Mouse (Mus musculus): ENCODE data around the gene Anapc15. TPM values are rescaled to one million over a fixed set of nuclear protein-coding genes. Genes with fewer than 3 reads are reported as not detected.

Gene Anapc15
- polyA plus RNA-seq, 1 experiment from 2014 or later = 54.0 TPM

- under 1% methylated on average over 64 of the region's 64 CpGs for whole genome bisulfite sequencing
Observed at GRCm38 (mm10) chr7:101837606-101838471, 25.7 kb upstream of the Anapc15 start, which contains the start of gene Inppl1. TSS of gene Inppl1 (minus strand) at chr7:101838229.

GRCm38 (mm10) chr7:101844186-101844585, 19.3 kb upstream of the Anapc15 start:
- Histone ChIP-seq H3K27ac (ENCODE audit: low read length) (no peak overlapping the region), H3K27me3 (ENCODE audit: control insufficient read depth, insufficient read depth, low read length) (no peaks in the 10 kb centered on the region), H3K9me3 (replicated peaks; ENCODE audit: control insufficient read depth, low read length) (no peaks in the 10 kb centered on the region), H3K4me1 (ENCODE audit: control insufficient read depth, insufficient read depth, low read length) (no peaks in the 10 kb centered on the region), H3K4me2 (ENCODE audit: low read depth, low read length) (no peak overlapping the region), H3K36me3 (ENCODE audit: control insufficient read depth, insufficient read depth) (no peaks in the 10 kb centered on the region), H3K9ac (ENCODE audit: low read length) (no peak overlapping the region), H3K4me3 (ENCODE audit: low read length) (no peak overlapping the region)
- no peak for ATAC-seq (replicated peaks; ENCODE audit: extremely low read depth, insufficient read depth, low FRiP score)
- WGBS = 56% methylated on average over 6 of the region's 6 CpGs

More at GRCm38 (mm10) chr7:101837606-101838471, 25.7 kb upstream of the Anapc15 start, which contains the start of gene Inppl1:
- peaks cover 29% of the 10 kb centered on the region for H3K4me1 ChIP-seq (ENCODE audit: control insufficient read depth, insufficient read depth, low read length)
- H3K36me3 ChIP-seq (ENCODE audit: control insufficient read depth, insufficient read depth) = peaks cover 2% of the 10 kb centered on the region; the same call in 1 of the 2 replicates
- H3K9ac ChIP-seq (ENCODE audit: low read length) = peak within 1 kb of the TSS; percentile 99
- H3K9me3 ChIP-seq (replicated peaks; ENCODE audit: control insufficient read depth, low read length) = no peaks in the 10 kb centered on the region
- peak within 1 kb of the TSS; percentile 99 for H3K27ac ChIP-seq (ENCODE audit: low read length)
- H3K27me3 ChIP-seq (ENCODE audit: control insufficient read depth, insufficient read depth, low read length) = no peaks in the 10 kb centered on the region
- ATAC-seq (replicated peaks; ENCODE audit: extremely low read depth, insufficient read depth, low FRiP score) = peak; percentile 84
- peak within 1 kb of the TSS; percentile 69 for H3K4me2 ChIP-seq (ENCODE audit: low read depth, low read length)
- H3K4me3 ChIP-seq (ENCODE audit: low read length) = peak within 1 kb of the TSS; percentile 80

GRCm38 (mm10) chr7:101847934-101848333, 15.6 kb upstream of the Anapc15 start:
- no peak overlapping the region for H3K4me3 ChIP-seq (ENCODE audit: low read length)
- no peaks in the 10 kb centered on the region for H3K36me3 ChIP-seq (ENCODE audit: control insufficient read depth, insufficient read depth)

GRCm38 (mm10) chr7:101851689-101852088, 11.8 kb upstream of the Anapc15 start:
- Histone ChIP-seq H3K4me2 (ENCODE audit: low read depth, low read length) (no peak overlapping the region), H3K9ac (ENCODE audit: low read length) (no peak overlapping the region), H3K4me3 (ENCODE audit: low read length) (no peak overlapping the region), H3K36me3 (ENCODE audit: control insufficient read depth, insufficient read depth) (no peaks in the 10 kb centered on the region), H3K27me3 (ENCODE audit: control insufficient read depth, insufficient read depth, low read length) (no peaks in the 10 kb centered on the region), H3K4me1 (ENCODE audit: control insufficient read depth, insufficient read depth, low read length) (no peaks in the 10 kb centered on the region), H3K9me3 (replicated peaks; ENCODE audit: control insufficient read depth, low read length) (0 out of 2 replicates have a peak, but pooled peaks cover 2% of the 10 kb centered on the region), H3K27ac (ENCODE audit: low read length) (no peak overlapping the region)
- 67% methylated on average over 6 of the region's 6 CpGs for WGBS
- no peak for ATAC-seq (replicated peaks; ENCODE audit: extremely low read depth, insufficient read depth, low FRiP score)

More at GRCm38 (mm10) chr7:101847934-101848333, 15.6 kb upstream of the Anapc15 start:
- ATAC-seq (replicated peaks; ENCODE audit: extremely low read depth, insufficient read depth, low FRiP score) = no peak
- 94% methylated on average over 1 of the region's 1 CpGs for WGBS
- Histone ChIP-seq H3K27ac (ENCODE audit: low read length) (no peak overlapping the region), H3K9me3 (replicated peaks; ENCODE audit: control insufficient read depth, low read length) (0 out of 2 replicates have a peak, but pooled peaks cover 2% of the 10 kb centered on the region), H3K4me1 (ENCODE audit: control insufficient read depth, insufficient read depth, low read length) (no peaks in the 10 kb centered on the region), H3K27me3 (ENCODE audit: control insufficient read depth, insufficient read depth, low read length) (no peaks in the 10 kb centered on the region), H3K4me2 (ENCODE audit: low read depth, low read length) (no peak overlapping the region), H3K9ac (ENCODE audit: low read length) (no peak overlapping the region)

- no peaks in the 10 kb centered on the region for H3K36me3 ChIP-seq (ENCODE audit: control insufficient read depth, insufficient read depth)
- H3K4me2 ChIP-seq (ENCODE audit: low read depth, low read length) = no peak overlapping the region
- WGBS = 79% methylated on average over 6 of the region's 6 CpGs
- H3K9ac ChIP-seq (ENCODE audit: low read length) = no peak overlapping the region
- 0 out of 2 replicates have a peak, but pooled peaks cover 2% of the 10 kb centered on the region for H3K9me3 ChIP-seq (replicated peaks; ENCODE audit: control insufficient read depth, low read length)
- no peak overlapping the region for H3K27ac ChIP-seq (ENCODE audit: low read length)
- no peak overlapping the region for H3K4me3 ChIP-seq (ENCODE audit: low read length)
- ATAC-seq (replicated peaks; ENCODE audit: extremely low read depth, insufficient read depth, low FRiP score) = no peak
- H3K4me1 ChIP-seq (ENCODE audit: control insufficient read depth, insufficient read depth, low read length) = no peaks in the 10 kb centered on the region
- H3K27me3 ChIP-seq (ENCODE audit: control insufficient read depth, insufficient read depth, low read length) = no peaks in the 10 kb centered on the region
Observed at GRCm38 (mm10) chr7:101852846-101853245, 10.7 kb upstream of the Anapc15 start.

GRCm38 (mm10) chr7:101853816-101854215, 9.7 kb upstream of the Anapc15 start:
- Histone ChIP-seq H3K4me2 (ENCODE audit: low read depth, low read length) (no peak overlapping the region), H3K9ac (ENCODE audit: low read length) (no peak overlapping the region), H3K4me3 (ENCODE audit: low read length) (no peak overlapping the region), H3K36me3 (ENCODE audit: control insufficient read depth, insufficient read depth) (no peaks in the 10 kb centered on the region), H3K27ac (ENCODE audit: low read length) (no peak overlapping the region), H3K27me3 (ENCODE audit: control insufficient read depth, insufficient read depth, low read length) (no peaks in the 10 kb centered on the region), H3K4me1 (ENCODE audit: control insufficient read depth, insufficient read depth, low read length) (no peaks in the 10 kb centered on the region), H3K9me3 (replicated peaks; ENCODE audit: control insufficient read depth, low read length) (0 out of 2 replicates have a peak, but pooled peaks cover 2% of the 10 kb centered on the region)
- no peak for ATAC-seq (replicated peaks; ENCODE audit: extremely low read depth, insufficient read depth, low FRiP score)
- 54% methylated on average over 2 of the region's 2 CpGs for WGBS

- no peak within 1 kb of the TSS for H3K9ac ChIP-seq (ENCODE audit: low read length)
- no peaks in the 10 kb centered on the region for H3K27me3 ChIP-seq (ENCODE audit: control insufficient read depth, insufficient read depth, low read length)
- H3K36me3 ChIP-seq (ENCODE audit: control insufficient read depth, insufficient read depth) = no peaks in the 10 kb centered on the region
- H3K4me2 ChIP-seq (ENCODE audit: low read depth, low read length) = no peak within 1 kb of the TSS
- no peaks in the 10 kb centered on the region for H3K4me1 ChIP-seq (ENCODE audit: control insufficient read depth, insufficient read depth, low read length)
- 84% methylated on average over 4 of the region's 4 CpGs for WGBS
- H3K9me3 ChIP-seq (replicated peaks; ENCODE audit: control insufficient read depth, low read length) = no peaks in the 10 kb centered on the region
- no peak within 1 kb of the TSS for H3K27ac ChIP-seq (ENCODE audit: low read length)
- ATAC-seq (replicated peaks; ENCODE audit: extremely low read depth, insufficient read depth, low FRiP score) = no peak
- no peak within 1 kb of the TSS for H3K4me3 ChIP-seq (ENCODE audit: low read length)
Observed at GRCm38 (mm10) chr7:101857094-101857493, 6.4 kb upstream of the Anapc15 start, which contains the start of gene Folr2. TSS of gene Folr2 (minus strand) at chr7:101857194.

- Histone ChIP-seq H3K4me3 (ENCODE audit: low read length) (no peak overlapping the region), H3K9me3 (replicated peaks; ENCODE audit: control insufficient read depth, low read length) (no peaks in the 10 kb centered on the region), H3K27me3 (ENCODE audit: control insufficient read depth, insufficient read depth, low read length) (no peaks in the 10 kb centered on the region), H3K27ac (ENCODE audit: low read length) (no peak overlapping the region), H3K4me1 (ENCODE audit: control insufficient read depth, insufficient read depth, low read length) (no peaks in the 10 kb centered on the region), H3K9ac (ENCODE audit: low read length) (no peak overlapping the region), H3K4me2 (ENCODE audit: low read depth, low read length) (no peak overlapping the region), H3K36me3 (ENCODE audit: control insufficient read depth, insufficient read depth) (no peaks in the 10 kb centered on the region)
- no peak for ATAC-seq (replicated peaks; ENCODE audit: extremely low read depth, insufficient read depth, low FRiP score)
- 77% methylated on average over 9 of the region's 9 CpGs for WGBS
Observed at GRCm38 (mm10) chr7:101858362-101858761, 5.2 kb upstream of the Anapc15 start.

GRCm38 (mm10) chr7:101860978-101861377, 2.5 kb upstream of the Anapc15 start:
- H3K4me2 ChIP-seq (ENCODE audit: low read depth, low read length) = no peak overlapping the region

More at GRCm38 (mm10) chr7:101860978-101861377, 2.5 kb upstream of the Anapc15 start:
- Histone ChIP-seq H3K9me3 (replicated peaks; ENCODE audit: control insufficient read depth, low read length) (no peaks in the 10 kb centered on the region), H3K4me1 (ENCODE audit: control insufficient read depth, insufficient read depth, low read length) (no peaks in the 10 kb centered on the region), H3K4me3 (ENCODE audit: low read length) (no peak overlapping the region), H3K36me3 (ENCODE audit: control insufficient read depth, insufficient read depth) (no peaks in the 10 kb centered on the region), H3K9ac (ENCODE audit: low read length) (no peak overlapping the region), H3K27me3 (ENCODE audit: control insufficient read depth, insufficient read depth, low read length) (no peaks in the 10 kb centered on the region), H3K27ac (ENCODE audit: low read length) (no peak overlapping the region)
- ATAC-seq (replicated peaks; ENCODE audit: extremely low read depth, insufficient read depth, low FRiP score) = no peak

Measured in heart, embryonic 16.5 days (tissue).